Mouse (Mus musculus): ENCODE measurements at regions not wholly inside any gene's neighbourhood (a gene's known extent, or its start where the extent isn't known, plus 50 kb on each side); places are given as distances from the start of the nearest gene placed in this dataset.

GRCm38 (mm10) chr16:87044773-87045561 is 309.0 kb upstream of the N6amt1 start:
- no peak for TF ChIP-seq GATA1 (IDR thresholded peaks at IDR 0.05; ENCODE audit: borderline replicate concordance, low read length)
- no peak for TF ChIP-seq FLI1 (IDR thresholded peaks at IDR 0.05; ENCODE audit: low read length)
- no peaks in the 10 kb centered on the region for H3K4me1 ChIP-seq
- no peak overlapping the region for H3K4me3 ChIP-seq (replicated peaks)
- 0 out of 2 replicates have a peak, but pooled peaks cover 2% of the 10 kb centered on the region for H3K9me3 ChIP-seq
- no peaks in the 10 kb centered on the region for H3K27me3 ChIP-seq (replicated peaks)
- no peaks in the 10 kb centered on the region for H3K36me3 ChIP-seq (replicated peaks; ENCODE audit: low read length)

DNA sequence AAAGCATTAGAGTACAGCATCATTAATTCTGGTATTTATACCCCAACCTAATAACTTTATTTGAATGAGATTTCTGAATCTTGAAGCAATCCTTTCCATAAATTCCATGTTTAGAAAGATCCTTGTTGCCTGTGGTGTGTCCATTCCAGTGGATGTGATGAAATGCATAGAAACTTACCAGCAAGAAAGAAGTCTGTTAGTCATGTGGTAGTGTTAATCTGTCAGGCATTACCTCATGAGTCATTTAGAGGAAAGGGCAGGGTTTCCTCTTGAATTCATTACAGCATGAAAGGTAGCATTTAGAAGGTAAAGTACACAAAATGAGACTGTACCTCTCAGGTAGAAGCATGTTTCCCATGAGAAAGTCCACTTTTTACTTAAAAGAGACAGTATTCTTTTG is 310.3 kb upstream of the N6amt1 start:
- H3K27me3 ChIP-seq (replicated peaks), result no peaks in the 10 kb centered on the region
- H3K4me3 ChIP-seq (replicated peaks), result no peak overlapping the region
- no peaks in the 10 kb centered on the region for H3K4me1 ChIP-seq
- H3K9me3 ChIP-seq, result no peaks in the 10 kb centered on the region
- TF ChIP-seq GATA1 (IDR thresholded peaks at IDR 0.05; ENCODE audit: borderline replicate concordance, low read length), result no peak
- no peaks in the 10 kb centered on the region for H3K36me3 ChIP-seq (replicated peaks; ENCODE audit: low read length)

DNA sequence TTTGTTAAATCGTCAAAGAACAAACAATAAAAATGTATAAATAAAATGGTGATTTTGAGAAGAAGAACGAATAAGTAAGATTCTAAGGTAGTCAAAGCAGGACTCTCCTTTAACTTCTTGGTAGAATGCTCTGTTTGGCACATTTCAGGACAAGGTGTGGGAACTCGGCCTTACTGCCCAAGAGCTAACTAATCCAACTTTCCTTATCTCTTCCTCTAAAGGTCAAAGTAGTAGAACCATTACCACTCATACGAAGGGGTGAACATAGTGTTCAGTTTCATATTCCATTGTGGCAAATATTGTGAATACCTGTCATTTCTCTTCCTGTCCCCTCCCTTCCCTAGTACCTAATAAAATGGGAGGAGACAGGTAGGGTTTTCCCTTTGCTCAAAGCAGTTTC is 313.6 kb upstream of the N6amt1 start:
- no peaks in the 10 kb centered on the region for H3K9me3 ChIP-seq
- TF ChIP-seq GATA1 (IDR thresholded peaks at IDR 0.05; ENCODE audit: borderline replicate concordance, low read length) (no peak), FLI1 (IDR thresholded peaks at IDR 0.05; ENCODE audit: low read length) (no peak)
- no peaks in the 10 kb centered on the region for H3K36me3 ChIP-seq (replicated peaks; ENCODE audit: low read length)
- H3K4me1 ChIP-seq, result no peaks in the 10 kb centered on the region
- no peaks in the 10 kb centered on the region for H3K27me3 ChIP-seq (replicated peaks)
- no peak overlapping the region for H3K4me3 ChIP-seq (replicated peaks)

- no peak for TF ChIP-seq FLI1 (IDR thresholded peaks at IDR 0.05; ENCODE audit: low read length)
- no peak for TF ChIP-seq GATA1 (IDR thresholded peaks at IDR 0.05; ENCODE audit: borderline replicate concordance, low read length)
- Histone ChIP-seq H3K27me3 (replicated peaks) (no peaks in the 10 kb centered on the region), H3K36me3 (replicated peaks; ENCODE audit: low read length) (no peaks in the 10 kb centered on the region), H3K4me1 (no peaks in the 10 kb centered on the region), H3K4me3 (replicated peaks) (no peak overlapping the region), H3K9me3 (no peaks in the 10 kb centered on the region)
Observed at GRCm38 (mm10) chr16:87039861-87040260, 314.1 kb upstream of the N6amt1 start.

DNA sequence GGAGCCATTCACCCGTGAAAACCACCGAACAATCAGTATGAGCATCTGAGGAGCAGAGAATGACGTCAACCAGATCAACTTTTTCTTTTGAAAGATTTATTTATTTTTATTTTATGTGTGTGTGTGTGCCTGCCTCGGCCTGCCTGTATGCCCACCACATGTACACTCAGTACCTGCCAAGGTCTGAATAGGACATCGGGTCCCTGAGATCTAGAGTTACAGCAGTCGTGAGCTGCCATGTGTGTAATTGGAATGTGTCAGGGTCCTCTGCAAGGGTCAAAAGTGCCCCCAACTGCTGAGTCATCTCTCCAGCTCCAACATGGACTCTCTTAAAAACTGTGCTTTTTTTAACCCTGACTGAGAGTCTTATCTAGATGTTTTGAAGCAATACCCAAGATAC is 316.9 kb upstream of the N6amt1 start:
- TF ChIP-seq FLI1 (IDR thresholded peaks at IDR 0.05; ENCODE audit: low read length) (no peak), GATA1 (IDR thresholded peaks at IDR 0.05; ENCODE audit: borderline replicate concordance, low read length) (no peak)
- Histone ChIP-seq H3K9me3 (no peaks in the 10 kb centered on the region), H3K4me1 (no peaks in the 10 kb centered on the region), H3K27me3 (replicated peaks) (no peaks in the 10 kb centered on the region), H3K4me3 (replicated peaks) (no peak overlapping the region), H3K36me3 (replicated peaks; ENCODE audit: low read length) (no peaks in the 10 kb centered on the region)

GRCm38 (mm10) chr16:87031836-87032235 is 322.1 kb upstream of the N6amt1 start:
- H3K36me3 ChIP-seq (replicated peaks; ENCODE audit: low read length), result no peaks in the 10 kb centered on the region
- peaks cover 4% of the 10 kb centered on the region; the same call in 1 of the 2 replicates for H3K9me3 ChIP-seq
- TF ChIP-seq FLI1 (IDR thresholded peaks at IDR 0.05; ENCODE audit: low read length), result no peak
- no peak for TF ChIP-seq GATA1 (IDR thresholded peaks at IDR 0.05; ENCODE audit: borderline replicate concordance, low read length)
- no peaks in the 10 kb centered on the region for H3K27me3 ChIP-seq (replicated peaks)
- H3K4me3 ChIP-seq (replicated peaks), result no peak overlapping the region
- no peaks in the 10 kb centered on the region for H3K4me1 ChIP-seq

GRCm38 (mm10) chr16:87028516-87029145 is 325.4 kb upstream of the N6amt1 start:
- H3K27me3 ChIP-seq (replicated peaks), result no peaks in the 10 kb centered on the region
- no peaks in the 10 kb centered on the region for H3K36me3 ChIP-seq (replicated peaks; ENCODE audit: low read length)
- H3K4me3 ChIP-seq (replicated peaks), result no peak overlapping the region
- TF ChIP-seq GATA1 (IDR thresholded peaks at IDR 0.05; ENCODE audit: borderline replicate concordance, low read length) (no peak), FLI1 (IDR thresholded peaks at IDR 0.05; ENCODE audit: low read length) (no peak)
- peaks cover 4% of the 10 kb centered on the region; the same call in 1 of the 2 replicates for H3K9me3 ChIP-seq
- H3K4me1 ChIP-seq, result no peaks in the 10 kb centered on the region

- H3K4me1 ChIP-seq, result no peaks in the 10 kb centered on the region
- no peaks in the 10 kb centered on the region for H3K36me3 ChIP-seq (replicated peaks; ENCODE audit: low read length)
- TF ChIP-seq FLI1 (IDR thresholded peaks at IDR 0.05; ENCODE audit: low read length) (no peak), GATA1 (IDR thresholded peaks at IDR 0.05; ENCODE audit: borderline replicate concordance, low read length) (no peak)
- no peaks in the 10 kb centered on the region for H3K27me3 ChIP-seq (replicated peaks)
- peaks cover 4% of the 10 kb centered on the region; the same call in 1 of the 2 replicates for H3K9me3 ChIP-seq
- H3K4me3 ChIP-seq (replicated peaks), result no peak overlapping the region
Observed at GRCm38 (mm10) chr16:87027621-87028020, 326.4 kb upstream of the N6amt1 start.

GRCm38 (mm10) chr16:87022041-87022440 is 331.9 kb upstream of the N6amt1 start:
- H3K36me3 ChIP-seq (replicated peaks; ENCODE audit: low read length), result no peaks in the 10 kb centered on the region
- no peak for TF ChIP-seq FLI1 (IDR thresholded peaks at IDR 0.05; ENCODE audit: low read length)
- no peak for TF ChIP-seq GATA1 (IDR thresholded peaks at IDR 0.05; ENCODE audit: borderline replicate concordance, low read length)
- no peaks in the 10 kb centered on the region for H3K4me1 ChIP-seq
- 0 out of 2 replicates have a peak, but pooled peaks cover 3% of the 10 kb centered on the region for H3K9me3 ChIP-seq
- no peaks in the 10 kb centered on the region for H3K27me3 ChIP-seq (replicated peaks)
- H3K4me3 ChIP-seq (replicated peaks), result no peak overlapping the region

DNA sequence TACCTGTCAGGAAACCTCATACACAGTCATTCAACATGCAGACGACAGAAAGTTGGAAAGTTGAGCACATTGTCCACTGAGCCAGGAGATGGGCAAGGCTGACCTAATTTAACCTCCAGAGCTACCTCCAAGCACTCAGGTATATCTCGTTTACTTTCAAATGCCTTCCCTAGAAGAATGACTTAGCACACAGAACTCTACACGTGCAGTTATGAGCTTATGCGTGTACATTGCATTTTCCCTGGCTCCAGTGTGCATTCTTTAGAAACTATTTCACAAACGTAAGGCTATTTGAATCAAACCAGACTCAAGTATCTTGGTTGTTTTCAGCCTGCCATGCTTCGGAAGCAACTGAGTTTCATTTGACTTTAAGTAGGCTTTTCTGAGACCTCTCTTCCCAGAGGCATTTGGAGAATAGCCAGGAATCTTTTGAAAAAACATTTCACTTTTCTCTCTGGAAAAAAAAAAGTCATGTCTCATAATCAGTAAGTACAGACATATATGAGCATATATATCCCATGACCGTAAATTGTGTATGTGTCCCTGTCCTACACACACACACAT is 336.8 kb upstream of the N6amt1 start:
- no peaks in the 10 kb centered on the region for H3K36me3 ChIP-seq (replicated peaks; ENCODE audit: low read length)
- 0 out of 2 replicates have a peak, but pooled peaks cover 3% of the 10 kb centered on the region for H3K9me3 ChIP-seq
- H3K4me1 ChIP-seq, result no peaks in the 10 kb centered on the region
- H3K4me3 ChIP-seq (replicated peaks), result no peak overlapping the region
- TF ChIP-seq FLI1 (IDR thresholded peaks at IDR 0.05; ENCODE audit: low read length), result no peak
- TF ChIP-seq GATA1 (IDR thresholded peaks at IDR 0.05; ENCODE audit: borderline replicate concordance, low read length), result no peak
- H3K27me3 ChIP-seq (replicated peaks), result no peaks in the 10 kb centered on the region
